Mouse (Mus musculus) small intestine, adult 2 months (tissue): ENCODE data around the gene Ogn. TPM values are rescaled to one million over a fixed set of nuclear protein-coding genes. Genes with fewer than 3 reads are reported as not detected.
A peak's percentile ranks its signal among the peaks of the same experiment; 100 is the strongest.

Source experiments
- H3K27ac ChIP-seq: fragments of 200-500 bp; 2 replicates; pipeline ENCODE4 v1.5.1; 2012; ENCODE audit warnings: low read depth, low read length, control low read depth, inconsistent platforms; ENCODE audit not compliant: insufficient read depth
- H3K27me3 ChIP-seq: fragments of 200-500 bp; 2 replicates; pipeline ENCODE4 v1.6.1; 2012; ENCODE audit warnings: mild to moderate bottlenecking, moderate library complexity, low read length, inconsistent platforms; ENCODE audit not compliant: control insufficient read depth, insufficient read depth
- H3K36me3 ChIP-seq: fragments of 200-500 bp; 2 replicates; pipeline ENCODE4 v1.6.1; 2012; ENCODE audit warnings: mild to moderate bottlenecking, low read length, control low read depth, inconsistent platforms; ENCODE audit not compliant: control insufficient read depth, insufficient read depth
- H3K4me1 ChIP-seq: fragments of 200-500 bp; 2 replicates; pipeline ENCODE4 v1.6.1; 2012; ENCODE audit warnings: low read length, inconsistent platforms, mixed read lengths; ENCODE audit not compliant: control insufficient read depth, insufficient read depth, insufficient read length
- H3K4me3 ChIP-seq: fragments of 200-500 bp; 2 replicates; pipeline ENCODE4 v1.5.1; 2012; ENCODE audit warnings: low read depth, mild to moderate bottlenecking, control low read depth, inconsistent platforms, low read length, moderate library complexity
- CTCF ChIP-seq: fragments of 200-500 bp; IDR thresholded peaks from 2 replicates; pipeline ENCODE4 v1.5.1; 2012; ENCODE audit warnings: low read depth, mild to moderate bottlenecking, control low read depth, inconsistent platforms, low read length, moderate library complexity, mixed read lengths; ENCODE audit not compliant: insufficient replicate concordance, insufficient read length; ENCODE audit errors: extremely low read depth
- POLR2A ChIP-seq: fragments of 200-500 bp; IDR thresholded peaks from 2 replicates; pipeline ENCODE4 v1.6.1; 2012; ENCODE audit warnings: low read depth, mild to moderate bottlenecking, control low read depth, inconsistent platforms, low read length, moderate library complexity
- WGBS: fragments of 180-500 bp; shearing (Covaris S2); methylation state at CpG from one replicate; pipeline ENCODE4 v1.1.7; 2018; 5-methylcytosine and 5-hydroxymethylcytosine counted together
- polyA plus RNA-seq: library from polyadenylated mRNA; depleted of rRNA; stranded (reverse); fragments of >200 nt; gene quantifications from 2 replicates; pipeline ENCODE4 v1.2.3, GENCODE M21; 2012; rRNA removed

The Ogn gene
- polyA plus RNA-seq, 1 experiment = 0.70 TPM

GRCm38 (mm10) chr13:49644731-49645529 lies 37.1 kb downstream of the Ogn start:
- H3K27ac ChIP-seq = peak overlapping the region; percentile 67; the same call in 1 of the 2 replicates
- H3K27me3 ChIP-seq = no peaks in the 10 kb centered on the region
- H3K4me1 ChIP-seq = peaks cover 3% of the 10 kb centered on the region; the same call in 1 of the 2 replicates
- 68% methylated on average over 2 of the region's 2 CpGs for WGBS
- no peak overlapping the region for H3K4me3 ChIP-seq
- H3K36me3 ChIP-seq = no peaks in the 10 kb centered on the region
- TF ChIP-seq CTCF (no peak; the same call in 1 of the 2 replicates), POLR2A (no peak)

DNA sequence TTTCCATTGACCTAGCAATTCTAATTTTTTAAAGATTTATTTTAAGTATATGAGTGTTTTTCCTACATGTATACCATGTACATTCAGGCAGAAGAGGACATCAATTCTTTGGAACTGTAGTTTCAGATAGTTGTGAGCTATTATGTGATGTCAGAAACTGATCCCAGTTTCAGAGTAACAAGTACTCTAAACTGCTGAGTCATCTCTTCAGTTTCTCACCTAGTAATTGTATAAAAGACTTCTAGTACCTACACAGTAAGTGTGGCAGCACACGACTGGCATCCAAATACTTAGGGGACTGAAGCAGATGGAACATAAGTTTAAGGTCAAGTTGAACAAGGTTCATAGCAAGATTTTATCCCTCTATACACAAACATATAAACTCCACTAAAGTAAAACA lies 38.2 kb downstream of the Ogn start:
- H3K27ac ChIP-seq = no peak overlapping the region
- 70% methylated on average over 1 of the region's 1 CpGs for WGBS
- H3K4me1 ChIP-seq = peaks cover 3% of the 10 kb centered on the region; the same call in 1 of the 2 replicates
- no peaks in the 10 kb centered on the region for H3K36me3 ChIP-seq
- TF ChIP-seq POLR2A (no peak), CTCF (no peak)
- H3K4me3 ChIP-seq = no peak overlapping the region
- H3K27me3 ChIP-seq = no peaks in the 10 kb centered on the region

- no peaks in the 10 kb centered on the region for H3K27me3 ChIP-seq
- WGBS = 27% methylated on average over 2 of the region's 2 CpGs
- no peaks in the 10 kb centered on the region for H3K36me3 ChIP-seq
- H3K4me3 ChIP-seq = no peak overlapping the region
- H3K27ac ChIP-seq = no peak overlapping the region
- TF ChIP-seq POLR2A (no peak), CTCF (no peak)
- H3K4me1 ChIP-seq = no peaks in the 10 kb centered on the region
Measured at GRCm38 (mm10) chr13:49651136-49651535, 43.3 kb downstream of the Ogn start.

DNA sequence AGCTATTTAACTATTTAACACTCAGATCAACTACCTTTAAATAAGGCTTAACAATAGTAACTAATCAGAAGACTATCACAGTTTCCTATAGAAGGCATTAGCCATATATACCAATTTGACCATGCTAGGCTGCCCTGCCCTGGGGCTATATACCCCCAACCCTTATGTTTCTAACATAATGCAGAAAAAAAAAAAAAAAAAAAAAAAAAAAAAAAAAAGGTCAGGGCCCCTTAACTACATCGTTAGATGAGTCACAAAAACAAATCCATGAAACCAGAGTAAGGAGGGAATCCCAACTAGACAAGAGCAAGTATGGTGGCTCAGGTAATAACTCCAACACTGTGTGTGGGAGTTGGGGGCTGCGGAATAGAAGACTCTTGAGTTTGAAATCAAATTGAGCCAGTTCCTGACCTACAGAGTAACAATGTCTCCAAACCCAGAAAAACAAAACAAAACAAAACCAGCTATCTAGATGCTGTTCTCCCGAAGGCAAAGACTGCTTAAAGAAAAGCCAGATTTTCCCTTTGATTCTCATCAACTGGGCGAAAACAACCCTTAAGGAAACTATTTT lies 44.0 kb downstream of the Ogn start:
- TF ChIP-seq POLR2A (no peak), CTCF (no peak)
- Histone ChIP-seq H3K4me1 (no peaks in the 10 kb centered on the region), H3K36me3 (peaks cover 1% of the 10 kb centered on the region), H3K27ac (no peak overlapping the region), H3K27me3 (no peaks in the 10 kb centered on the region), H3K4me3 (peak overlapping the region; percentile 80)
- WGBS = under 1% methylated on average over 4 of the region's 4 CpGs

- peaks cover 3% of the 10 kb centered on the region for H3K36me3 ChIP-seq
- H3K27me3 ChIP-seq = no peaks in the 10 kb centered on the region
- H3K4me3 ChIP-seq = peak within 1 kb of the TSS; percentile 89
- under 1% methylated on average over 68 of the region's 68 CpGs for WGBS
- no peaks in the 10 kb centered on the region for H3K4me1 ChIP-seq
- 0 out of 2 replicates have a peak within 1 kb of the TSS, but pooled peaks have one; percentile 10 for H3K27ac ChIP-seq
- TF ChIP-seq CTCF = no peak
- TF ChIP-seq POLR2A = no peak
Measured at GRCm38 (mm10) chr13:49652481-49653179, 44.8 kb downstream of the Ogn start, which contains the start of the genes Cenpp and Nol8. Gene Cenpp (minus strand): TSS chr13:49652785. Gene Nol8 (plus strand): TSS chr13:49653078.

DNA sequence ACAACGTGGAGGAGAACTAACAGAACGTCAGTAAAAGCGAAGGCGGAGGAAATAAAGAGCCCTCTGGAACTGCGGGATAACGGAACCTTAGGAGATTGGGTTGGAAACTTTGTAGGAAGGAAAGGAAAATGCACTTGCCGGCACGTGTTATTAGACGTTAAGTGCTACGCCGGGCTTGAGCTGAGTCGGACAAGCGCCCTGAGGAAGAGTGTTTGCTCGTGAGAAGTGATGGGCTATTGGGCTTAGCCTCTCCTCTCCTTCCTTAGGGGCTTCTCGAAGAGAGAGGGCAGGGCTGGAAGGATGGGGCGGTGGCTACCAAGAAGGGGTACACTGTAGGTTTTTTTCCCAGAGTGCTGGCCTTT lies 45.3 kb downstream of the Ogn start:
- Histone ChIP-seq H3K27me3 (no peaks in the 10 kb centered on the region), H3K4me3 (peak overlapping the region; percentile 89), H3K36me3 (peaks cover 3% of the 10 kb centered on the region), H3K4me1 (no peaks in the 10 kb centered on the region), H3K27ac (0 out of 2 replicates have a peak overlapping the region, but pooled peaks have one; percentile 10)
- under 1% methylated on average over 16 of the region's 16 CpGs for WGBS
- TF ChIP-seq POLR2A (no peak), CTCF (no peak)

Other genes starting within 250 kb of the Ogn start
- gene Ippk, start 186.8 kb upstream of the Ogn start, polyA plus RNA-seq = 2.6 TPM in 2 replicates
- not detected in 2 replicates for gene Tes3-ps, start 114.7 kb upstream of the Ogn start, polyA plus RNA-seq
- gene Ecm2, start 103.2 kb upstream of the Ogn start, polyA plus RNA-seq = 0.17 and 0.19 TPM in 2 replicates
- 0.06 and 0.18 TPM in 2 replicates for gene Aspn, start 63.6 kb upstream of the Ogn start, polyA plus RNA-seq
- gene Omd, start 25.6 kb upstream of the Ogn start, polyA plus RNA-seq = not detected in 2 replicates
- gene Cenpp, start 44.7 kb downstream of the Ogn start, polyA plus RNA-seq = 0.27 and 0.29 TPM in 2 replicates
- 0.06 and 0.09 TPM in 2 replicates for gene Nol8, start 45.0 kb downstream of the Ogn start, polyA plus RNA-seq
- 5.6 and 10.6 TPM in 2 replicates for gene Iars, start 74.1 kb downstream of the Ogn start, polyA plus RNA-seq
- not detected in 2 replicates for gene Gm30302, start 191.0 kb downstream of the Ogn start, polyA plus RNA-seq